Mouse (Mus musculus) embryonic facial prominence, embryonic 11.5 days (tissue): ENCODE measurements around the gene Dact3. TPM values are rescaled to one million over a fixed set of nuclear protein-coding genes. Genes with fewer than 3 reads are reported as not detected.

Experiments
- ATAC-seq: fragments of 200-750 bp; cut with Nextera tagmentation; replicated peaks from 2 replicates; pipeline ENCODE4 v1.8.0; 2017; ENCODE audit warnings: low read depth; ENCODE audit not compliant: insufficient number of reproducible peaks, low FRiP score, low TSS enrichment
- DNase-seq: peaks from one replicate; pipeline ENCODE4 v3.0.0-alpha.2; 2015; ENCODE audit warnings: low spot score
- H3K27ac ChIP-seq: fragments of 300-500 bp; sonication (generic); replicated peaks from 2 replicates; pipeline ENCODE4 v1.5.1; 2014; ENCODE audit warnings: mild to moderate bottlenecking, low read depth, low read length, control low read depth
- H3K27me3 ChIP-seq: fragments of 300-500 bp; sonication (generic); 2 replicates; pipeline ENCODE4 v1.6.1; 2014; ENCODE audit warnings: mild to moderate bottlenecking, low read length, moderate library complexity, mixed read lengths; ENCODE audit not compliant: control insufficient read depth, insufficient read depth
- H3K36me3 ChIP-seq: fragments of 300-500 bp; sonication (generic); replicated peaks from 2 replicates; pipeline ENCODE4 v1.6.1; 2014; ENCODE audit warnings: low read depth, mild to moderate bottlenecking, low read length, moderate library complexity, mixed read lengths; ENCODE audit not compliant: control insufficient read depth, insufficient read depth
- H3K4me1 ChIP-seq: fragments of 300-500 bp; sonication (generic); 2 replicates; pipeline ENCODE4 v1.6.1; 2014; ENCODE audit warnings: low read length, mixed read lengths; ENCODE audit not compliant: control insufficient read depth, insufficient read depth
- H3K4me2 ChIP-seq: fragments of 300-500 bp; sonication (generic); 2 replicates; pipeline ENCODE4 v1.6.1; 2014; ENCODE audit warnings: low read depth, mild to moderate bottlenecking, control low read depth, low read length, moderate library complexity
- H3K4me3 ChIP-seq: fragments of 300-500 bp; sonication (generic); 2 replicates; pipeline ENCODE4 v1.5.1; 2014; ENCODE audit warnings: low read depth, low read length, control low read depth
- H3K9ac ChIP-seq: fragments of 300-500 bp; sonication (generic); replicated peaks from 2 replicates; pipeline ENCODE4 v1.6.1; 2014; ENCODE audit warnings: mild to moderate bottlenecking, control low read depth, low read length
- H3K9me3 ChIP-seq: fragments of 300-500 bp; sonication (generic); replicated peaks from 2 replicates; pipeline ENCODE4 v1.6.1; 2016; ENCODE audit warnings: mild to moderate bottlenecking, low read length, inconsistent platforms, mixed read lengths; ENCODE audit not compliant: control insufficient read depth
- WGBS: fragments of 180-500 bp; shearing (Covaris S2); extraction: QIAGEN DNeasy Blood & Tissue Kit; methylation state at CpG from one replicate; pipeline ENCODE4 v1.1.7; 2014; 5-methylcytosine and 5-hydroxymethylcytosine counted together
- polyA plus RNA-seq: library from polyadenylated mRNA; unstranded; fragments of >200 nt; fragmentation: Nextera tagmentation; extraction: Ambion mirVana; gene quantifications from 2 replicates; pipeline ENCODE4 v1.2.1, GENCODE M21; 2014

Dact3 gene
- polyA plus RNA-seq, 1 experiment from 2014 or later, result 12.2 TPM

- peak overlapping the region; percentile 14; the same call in 1 of the 2 replicates for H3K4me3 ChIP-seq
- H3K4me1 ChIP-seq, result peaks cover 9% of the 10 kb centered on the region
- ATAC-seq (no peak), DNase-seq (no peak)
- H3K27me3 ChIP-seq, result no peaks in the 10 kb centered on the region; the same call in 1 of the 2 replicates
- no peaks in the 10 kb centered on the region for H3K36me3 ChIP-seq
- H3K9me3 ChIP-seq, result no peaks in the 10 kb centered on the region
- H3K9ac ChIP-seq, result peak overlapping the region; percentile 25; the same call in 1 of the 2 replicates
- WGBS, result 30% methylated on average over 10 of the region's 10 CpGs
- peak overlapping the region; percentile 56 for H3K4me2 ChIP-seq
- H3K27ac ChIP-seq, result no peak overlapping the region
Observed at GRCm38 (mm10) chr7:16895511-16895910, 20.4 kb downstream of the Dact3 start.

DNA sequence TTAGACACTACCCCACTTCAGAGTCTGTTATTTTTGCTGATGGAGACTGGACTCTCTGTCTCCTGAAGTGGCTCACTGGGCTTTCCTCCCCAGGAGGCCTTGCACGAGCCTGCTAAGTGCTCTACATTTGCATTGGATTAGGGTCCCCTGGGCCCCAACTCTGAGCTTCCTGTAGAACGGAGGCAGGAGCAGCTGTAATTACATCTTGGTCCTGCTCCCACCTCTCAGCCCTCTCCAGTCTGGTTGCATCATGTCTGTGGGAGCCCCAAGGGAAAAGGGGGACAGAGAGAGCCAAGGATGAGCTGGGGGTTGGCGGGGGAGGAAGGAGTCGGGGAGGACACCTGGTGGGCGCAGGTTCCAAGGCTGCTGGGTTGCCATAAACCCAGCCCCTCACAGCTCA lies 25.4 kb downstream of the Dact3 start:
- no peaks in the 10 kb centered on the region for H3K36me3 ChIP-seq
- DNase-seq (no peak), ATAC-seq (no peak)
- no peak overlapping the region for H3K27ac ChIP-seq
- no peak overlapping the region for H3K4me2 ChIP-seq
- H3K4me1 ChIP-seq, result no peaks in the 10 kb centered on the region; the same call in 1 of the 2 replicates
- no peaks in the 10 kb centered on the region for H3K27me3 ChIP-seq
- 14% methylated on average over 5 of the region's 5 CpGs for WGBS
- H3K4me3 ChIP-seq, result no peak overlapping the region
- no peaks in the 10 kb centered on the region for H3K9me3 ChIP-seq
- H3K9ac ChIP-seq, result no peak overlapping the region

- ATAC-seq (no peak), DNase-seq (no peak)
- no peak overlapping the region for H3K27ac ChIP-seq
- no peak overlapping the region for H3K9ac ChIP-seq
- no peaks in the 10 kb centered on the region for H3K27me3 ChIP-seq
- H3K4me3 ChIP-seq, result no peak overlapping the region
- H3K4me1 ChIP-seq, result peaks cover 3% of the 10 kb centered on the region
- no peaks in the 10 kb centered on the region for H3K9me3 ChIP-seq
- no peaks in the 10 kb centered on the region for H3K36me3 ChIP-seq
- no peak overlapping the region for H3K4me2 ChIP-seq
- WGBS, result 85% methylated on average over 2 of the region's 2 CpGs
Observed at GRCm38 (mm10) chr7:16903439-16903955, 28.4 kb downstream of the Dact3 start.

- 43% methylated on average over 9 of the region's 10 CpGs for WGBS
- H3K9ac ChIP-seq, result no peak overlapping the region
- H3K9me3 ChIP-seq, result no peaks in the 10 kb centered on the region
- peaks cover 3% of the 10 kb centered on the region for H3K4me1 ChIP-seq
- H3K4me2 ChIP-seq, result no peak overlapping the region
- no peaks in the 10 kb centered on the region for H3K36me3 ChIP-seq
- no peaks in the 10 kb centered on the region for H3K27me3 ChIP-seq
- DNase-seq (no peak), ATAC-seq (no peak)
- H3K4me3 ChIP-seq, result no peak overlapping the region
- H3K27ac ChIP-seq, result no peak overlapping the region
Observed at GRCm38 (mm10) chr7:16904120-16904675, 29.1 kb downstream of the Dact3 start.

DNA sequence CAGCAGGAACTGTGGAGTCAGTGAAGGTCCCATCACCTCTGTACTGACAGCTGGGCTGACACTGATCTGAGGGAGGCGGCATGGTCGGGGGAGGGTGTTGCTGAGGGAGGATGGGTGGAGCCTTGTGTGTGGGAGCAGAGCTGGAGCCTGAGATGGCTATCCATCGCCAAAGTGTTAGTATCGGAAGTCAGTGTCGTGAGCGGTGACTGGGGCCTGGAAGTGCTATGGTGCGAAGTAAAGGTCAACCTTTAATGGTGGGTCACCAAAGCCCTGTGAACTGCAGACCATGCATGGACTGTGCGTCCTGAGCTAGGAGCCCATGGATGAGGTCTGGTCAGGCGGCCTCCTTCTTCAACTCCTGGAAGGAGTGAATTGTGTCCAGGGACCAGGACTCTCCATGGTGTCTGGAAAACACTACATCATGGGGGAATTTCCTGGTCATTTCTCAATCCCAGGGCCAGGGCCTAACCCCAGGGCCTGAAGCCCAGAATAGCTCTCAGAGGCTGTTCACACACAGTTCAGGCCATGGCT lies 30.4 kb downstream of the Dact3 start:
- no peak for DNase-seq
- Histone ChIP-seq H3K4me3 (no peak overlapping the region), H3K36me3 (no peaks in the 10 kb centered on the region), H3K27ac (no peak overlapping the region), H3K4me2 (no peak overlapping the region), H3K27me3 (no peaks in the 10 kb centered on the region), H3K9ac (no peak overlapping the region), H3K4me1 (peaks cover 3% of the 10 kb centered on the region), H3K9me3 (no peaks in the 10 kb centered on the region)
- WGBS, result 44% methylated on average over 9 of the region's 9 CpGs
- ATAC-seq, result no peak

GRCm38 (mm10) chr7:16906281-16906680 lies 31.2 kb downstream of the Dact3 start, which contains the start of gene Ptgir:
Gene Ptgir (plus strand): TSS chr7:16906490.
- ATAC-seq, result no peak
- Histone ChIP-seq H3K9me3 (no peaks in the 10 kb centered on the region), H3K4me1 (peaks cover 3% of the 10 kb centered on the region; the same call in 1 of the 2 replicates), H3K4me3 (no peak within 1 kb of the TSS), H3K27ac (no peak within 1 kb of the TSS), H3K4me2 (no peak within 1 kb of the TSS; the same call in 1 of the 2 replicates), H3K27me3 (no peaks in the 10 kb centered on the region), H3K9ac (no peak within 1 kb of the TSS; the same call in 1 of the 2 replicates), H3K36me3 (no peaks in the 10 kb centered on the region)
- DNase-seq, result no peak
- WGBS, result 16% methylated on average over 6 of the region's 6 CpGs

GRCm38 (mm10) chr7:16906889-16907559 lies 31.9 kb downstream of the Dact3 start:
- no peak overlapping the region for H3K9ac ChIP-seq

DNA sequence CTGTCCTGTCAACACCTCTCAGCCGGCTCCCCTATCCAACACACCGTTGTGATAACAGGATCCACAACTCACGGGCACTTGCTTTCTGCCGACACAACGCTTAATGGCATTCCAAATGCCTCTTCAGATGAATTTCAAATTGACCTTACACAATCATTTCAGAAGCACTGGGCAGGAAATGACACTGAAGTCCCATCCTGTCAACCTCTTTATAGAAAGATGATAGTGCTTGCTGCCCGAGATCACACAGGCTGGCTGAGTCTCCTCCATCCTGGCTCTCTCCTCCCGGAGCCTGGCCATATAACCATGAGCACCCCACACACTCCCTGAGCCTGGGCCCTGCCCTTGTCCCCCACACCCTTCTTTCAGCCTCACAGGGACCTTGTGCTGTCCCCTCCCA lies 32.7 kb downstream of the Dact3 start:
- ATAC-seq (no peak), DNase-seq (no peak)
- peaks cover 3% of the 10 kb centered on the region; the same call in 1 of the 2 replicates for H3K4me1 ChIP-seq
- no peak overlapping the region for H3K4me2 ChIP-seq
- WGBS, result 82% methylated on average over 7 of the region's 7 CpGs
- H3K36me3 ChIP-seq, result no peaks in the 10 kb centered on the region
- no peaks in the 10 kb centered on the region for H3K9me3 ChIP-seq
- H3K4me3 ChIP-seq, result no peak overlapping the region
- H3K9ac ChIP-seq, result no peak overlapping the region
- no peaks in the 10 kb centered on the region for H3K27me3 ChIP-seq
- no peak overlapping the region for H3K27ac ChIP-seq

More at GRCm38 (mm10) chr7:16906889-16907559, 31.9 kb downstream of the Dact3 start:
- no peaks in the 10 kb centered on the region for H3K9me3 ChIP-seq
- ATAC-seq (no peak), DNase-seq (no peak)
- 92% methylated on average over 41 of the region's 41 CpGs for WGBS
- H3K4me2 ChIP-seq, result no peak overlapping the region; the same call in 1 of the 2 replicates
- H3K4me3 ChIP-seq, result no peak overlapping the region
- H3K4me1 ChIP-seq, result peaks cover 3% of the 10 kb centered on the region; the same call in 1 of the 2 replicates
- no peak overlapping the region for H3K27ac ChIP-seq
- H3K36me3 ChIP-seq, result no peaks in the 10 kb centered on the region
- H3K27me3 ChIP-seq, result no peaks in the 10 kb centered on the region
